Mouse (Mus musculus) embryo, embryonic 10.5 days (tissue): ENCODE measurements around the gene Synj1.

Experiments used
- DNase-seq: peaks from one replicate; pipeline ENCODE4 v3.0.0-alpha.2; 2015; ENCODE audit warnings: low spot score

Gene Synj1

GRCm38 (mm10) chr16:90941246-90941645 is 69.9 kb downstream of the Synj1 start:
- no peak for DNase-seq

GRCm38 (mm10) chr16:90934687-90935328 is 76.3 kb downstream of the Synj1 start, which contains the start of gene Cfap298:
TSS of gene Cfap298 (minus strand) at chr16:90935114.
- DNase-seq = peak; percentile 98

DNA sequence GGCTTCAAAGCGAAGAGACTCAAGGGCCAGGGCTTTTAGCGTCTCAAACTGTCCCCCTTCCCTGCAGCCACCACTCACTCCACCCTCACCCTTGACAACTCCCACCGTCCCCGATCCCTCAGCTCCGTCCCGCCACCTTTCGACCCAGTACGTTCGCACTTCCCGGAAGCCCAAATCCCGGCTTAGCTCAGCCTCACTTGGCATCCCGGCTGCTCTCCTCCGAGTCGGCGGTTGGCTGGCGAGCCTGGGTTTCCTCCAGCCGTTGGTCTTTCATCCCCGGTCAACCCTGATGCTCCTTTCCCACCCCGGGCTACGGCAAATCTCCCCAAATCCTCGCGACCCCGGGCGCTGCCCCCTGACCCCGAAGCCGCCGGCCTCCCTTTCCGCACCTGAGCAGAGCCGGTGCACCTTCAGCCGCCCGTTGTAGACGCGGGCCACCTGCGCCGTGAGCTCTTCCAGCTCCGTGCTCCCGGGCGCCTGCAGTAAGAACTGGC is 76.9 kb downstream of the Synj1 start:
- peak; percentile 74 for DNase-seq

DNA sequence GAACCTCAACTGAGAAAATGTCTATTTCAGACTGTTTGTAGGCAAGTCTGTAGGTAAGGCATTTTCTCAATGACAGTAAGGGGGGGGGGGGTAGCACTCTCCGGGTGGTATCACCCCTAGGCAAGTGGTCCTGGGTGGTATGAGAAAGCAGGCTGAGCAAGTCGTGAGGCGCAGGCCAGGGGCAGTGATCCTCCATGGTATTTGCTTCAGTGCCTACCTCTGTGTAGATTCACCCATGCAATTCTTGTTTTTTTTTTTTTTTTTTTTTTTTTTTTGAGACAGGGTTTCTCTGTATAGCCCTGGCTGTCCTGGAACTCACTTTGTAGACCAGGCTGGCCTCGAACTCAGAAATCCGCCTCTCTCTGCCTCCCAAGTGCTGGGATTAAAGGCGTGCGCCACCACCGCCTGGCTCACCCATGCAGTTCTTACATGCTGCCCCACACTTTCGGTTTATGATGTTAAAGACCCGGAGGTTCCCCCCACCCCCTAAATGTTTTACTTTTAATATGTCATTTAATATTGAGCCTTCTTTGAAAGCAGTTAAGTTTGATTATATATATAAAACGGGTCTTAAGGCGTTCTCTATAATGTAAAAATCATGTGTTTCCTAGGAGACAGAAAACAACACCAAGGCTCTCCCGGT is 77.5 kb downstream of the Synj1 start:
- DNase-seq = no peak

GRCm38 (mm10) chr16:90927446-90927845 is 83.7 kb downstream of the Synj1 start:
- DNase-seq = no peak

DNA sequence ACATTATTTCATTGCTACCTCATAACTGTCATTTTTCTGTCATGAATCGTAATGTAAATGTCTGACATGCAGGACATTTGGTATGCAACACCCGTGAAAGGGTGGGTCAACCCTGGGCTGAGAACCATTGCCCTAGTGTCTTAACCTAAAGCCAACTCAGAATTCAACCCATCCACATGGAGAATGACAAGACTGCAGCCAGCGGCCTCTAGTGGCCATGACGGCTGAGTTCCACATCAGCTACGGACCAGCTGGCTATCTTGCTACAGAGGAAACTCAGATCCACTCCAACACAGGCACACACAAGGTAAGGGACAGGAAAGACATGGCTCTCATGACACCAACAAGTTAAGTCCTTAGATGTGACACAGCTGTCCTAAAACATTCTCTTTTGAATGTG is 85.6 kb downstream of the Synj1 start:
- DNase-seq = peak; percentile 83

GRCm38 (mm10) chr16:90924606-90925370 is 86.3 kb downstream of the Synj1 start:
- no peak for DNase-seq

DNA sequence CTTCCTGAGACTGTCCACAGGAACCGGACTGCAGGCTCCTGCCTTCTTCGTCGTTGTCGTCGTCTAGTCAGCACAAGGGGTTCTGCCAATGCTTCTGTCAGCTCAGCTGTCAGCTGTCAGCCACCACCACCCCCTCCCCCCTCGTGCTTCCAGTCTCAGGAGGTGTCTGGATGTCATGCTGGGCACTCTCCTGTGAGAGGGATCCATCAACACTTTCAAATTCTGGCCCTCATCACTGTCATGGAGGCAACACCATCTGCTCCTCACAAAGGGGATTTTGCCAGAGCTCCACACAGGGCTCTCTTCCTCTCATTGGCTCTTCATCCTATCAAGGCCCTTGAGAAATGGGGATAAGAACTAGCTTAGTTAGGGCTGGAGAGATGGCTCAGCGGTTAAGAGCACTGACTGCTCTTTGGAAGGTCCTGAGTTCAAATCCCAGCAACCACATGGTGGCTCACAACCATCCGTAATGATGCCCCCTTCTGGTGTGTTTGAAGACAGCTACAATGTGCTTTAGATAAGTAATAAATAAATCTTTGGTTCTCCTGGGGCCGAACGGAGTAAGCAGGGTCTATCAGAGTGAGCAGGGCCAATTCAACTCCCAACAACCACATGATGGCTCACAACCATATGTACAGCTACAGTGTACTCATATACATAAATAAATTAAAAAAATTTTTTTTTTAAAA is 89.5 kb downstream of the Synj1 start:
- DNase-seq = peak; percentile 14

GRCm38 (mm10) chr16:90917156-90917555 is 94.0 kb downstream of the Synj1 start:
- no peak for DNase-seq

DNA sequence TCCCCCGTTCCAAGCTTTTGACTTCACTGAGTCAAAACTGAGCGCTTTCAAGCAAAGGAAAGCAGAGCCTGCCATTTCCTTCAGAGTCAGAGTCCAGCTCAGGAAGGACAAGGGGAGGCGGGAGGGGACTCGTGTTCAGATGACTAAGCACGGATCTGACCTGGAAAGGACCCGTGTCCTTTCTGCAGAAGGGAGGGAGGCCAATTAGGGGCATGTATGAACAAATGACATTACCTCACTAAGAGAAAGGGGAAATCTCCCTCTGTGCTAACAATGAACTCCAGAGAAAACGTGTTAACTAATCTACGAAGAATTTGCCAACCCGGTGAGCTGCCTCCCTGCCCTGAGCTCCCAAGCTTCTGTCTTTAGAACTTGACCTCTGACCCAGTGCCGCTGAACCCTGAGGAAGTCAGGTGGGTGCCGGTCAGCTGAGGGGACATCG is 95.0 kb downstream of the Synj1 start:
- peak; percentile 58 for DNase-seq

GRCm38 (mm10) chr16:90911766-90912165 is 99.3 kb downstream of the Synj1 start:
- DNase-seq = no peak

DNA sequence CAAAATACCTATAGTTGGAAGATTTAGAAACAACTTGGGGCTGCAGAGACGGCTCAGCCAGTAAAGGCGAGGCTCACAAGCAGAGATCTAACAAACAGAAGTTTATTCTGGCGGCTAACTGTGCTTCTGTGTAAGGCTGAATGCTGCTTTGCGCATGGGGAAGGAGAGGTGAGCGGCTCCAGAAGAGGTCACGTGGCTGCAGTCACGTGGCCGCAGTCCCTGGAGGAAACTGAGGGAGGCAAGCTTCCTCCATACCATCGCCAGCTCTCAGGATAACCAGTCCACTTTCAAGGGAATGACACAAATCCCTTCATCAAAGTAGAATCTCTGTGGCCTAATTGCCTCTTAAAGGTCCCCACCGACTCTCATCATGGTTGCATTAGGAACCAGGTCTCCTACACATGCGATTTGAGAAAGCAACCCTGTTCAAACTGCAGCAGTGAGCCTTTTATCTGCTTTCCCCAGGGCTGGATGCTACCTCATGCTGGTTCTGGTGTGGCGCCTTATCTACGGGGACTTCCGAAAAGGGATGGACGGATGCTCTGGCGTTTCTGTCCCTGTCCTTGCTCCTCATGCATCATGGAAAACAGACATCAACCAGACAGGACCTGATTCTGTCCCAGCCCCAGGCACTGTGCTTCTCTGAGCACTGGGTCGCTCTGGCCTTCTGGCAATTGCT is 100.1 kb downstream of the Synj1 start:
- no peak for DNase-seq

GRCm38 (mm10) chr16:90907250-90907649 is 103.9 kb downstream of the Synj1 start:
- DNase-seq = no peak

DNA sequence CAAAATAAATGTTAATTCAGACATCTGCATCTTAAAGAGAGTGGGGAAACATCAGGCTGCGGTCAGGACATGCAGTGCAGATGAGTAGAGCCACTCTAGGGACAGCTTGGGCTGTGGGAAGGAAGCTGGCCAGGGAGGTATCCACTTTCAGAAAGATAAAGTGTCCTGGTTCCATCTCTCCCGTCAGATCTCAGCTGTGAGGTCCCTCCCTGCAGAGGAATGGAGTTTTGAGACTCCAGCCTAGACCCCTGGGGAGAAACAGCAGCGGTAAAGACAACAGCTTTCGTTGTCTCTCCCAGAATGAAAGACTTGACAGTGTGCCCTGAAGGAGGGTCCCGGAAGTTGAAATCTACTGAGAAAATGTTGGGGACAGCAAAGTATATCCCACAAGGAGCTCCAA is 107.8 kb downstream of the Synj1 start:
- DNase-seq = no peak

DNA sequence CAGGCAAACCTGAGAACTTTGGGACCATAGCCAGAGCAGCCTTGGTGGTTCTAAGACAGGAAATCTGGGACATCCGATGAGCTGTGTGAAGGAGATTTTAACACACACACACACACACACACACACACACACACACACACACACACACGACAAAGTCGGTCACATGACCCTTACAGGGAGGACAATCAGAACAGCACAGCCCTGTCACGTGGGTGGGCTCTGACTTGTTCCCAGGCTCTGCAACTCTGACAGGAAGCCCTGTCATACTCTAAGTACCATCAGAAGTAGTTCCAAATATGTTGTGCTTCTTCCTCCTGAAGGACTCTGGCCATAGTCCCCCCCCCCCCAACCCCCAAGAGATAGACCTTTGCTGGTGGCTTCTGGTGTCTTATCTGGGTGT is 109.7 kb downstream of the Synj1 start:
- no peak for DNase-seq

DNA sequence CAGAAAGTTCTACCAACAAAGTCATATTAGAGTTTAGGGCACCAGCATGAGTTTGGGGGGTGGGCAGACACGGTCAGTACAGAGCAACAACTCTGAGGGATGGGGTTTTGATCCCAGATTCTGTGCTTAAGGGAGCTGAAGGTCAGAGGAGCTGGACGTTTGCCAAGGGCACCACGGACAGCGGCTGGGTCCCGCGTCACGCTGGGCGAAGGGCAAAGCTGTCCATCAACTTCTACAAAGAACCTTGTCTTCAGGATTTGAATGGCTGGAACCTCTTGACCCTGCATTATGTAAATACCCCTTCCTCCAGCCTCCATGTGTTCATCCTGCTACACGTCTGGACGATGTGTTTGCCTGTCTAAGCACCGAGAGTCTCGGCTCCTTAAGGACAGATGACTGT is 111.6 kb downstream of the Synj1 start:
- DNase-seq = peak; percentile 51

- no peak for DNase-seq
Measured at GRCm38 (mm10) chr16:90897651-90898050, 113.5 kb downstream of the Synj1 start.

DNA sequence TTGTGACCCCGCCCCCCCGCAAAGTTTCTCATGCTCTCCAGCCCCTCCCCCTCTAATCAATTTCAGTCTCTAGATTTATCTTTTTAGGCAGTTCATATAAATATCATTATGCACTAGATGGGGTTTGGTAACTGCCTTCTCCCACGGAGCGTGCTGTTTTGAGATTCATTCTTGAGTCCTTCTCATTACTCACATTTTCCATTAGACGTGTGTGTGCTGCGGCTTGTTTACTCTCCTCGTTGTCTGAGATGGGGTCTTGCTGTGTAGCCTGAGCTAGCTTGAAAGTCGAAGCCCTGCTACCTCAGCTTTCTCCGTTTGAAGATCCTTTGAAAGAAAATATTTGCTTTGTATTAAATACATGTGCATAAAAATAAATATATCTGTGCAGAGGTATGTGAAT is 117.3 kb downstream of the Synj1 start:
- no peak for DNase-seq

DNA sequence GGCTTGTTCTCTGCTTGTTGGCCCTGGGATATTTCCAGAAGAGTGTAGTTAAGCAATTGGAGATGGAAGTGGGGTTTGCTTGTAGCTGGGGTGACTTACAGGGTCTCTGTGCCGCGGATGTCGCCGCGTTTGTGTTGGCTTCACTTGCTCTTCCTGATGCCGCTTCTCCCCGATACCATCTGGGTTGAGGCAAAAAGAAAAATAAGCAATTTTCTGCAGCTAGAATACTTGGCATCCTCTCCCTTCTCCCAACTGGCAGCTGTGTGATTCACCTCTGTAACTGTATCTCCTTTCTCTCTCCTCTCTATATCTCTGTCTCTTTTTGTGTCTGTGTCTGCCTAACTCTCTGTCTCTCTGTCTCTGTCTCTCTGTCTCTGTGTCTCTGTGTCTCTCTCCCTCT is 118.1 kb downstream of the Synj1 start:
- no peak for DNase-seq

- DNase-seq = peak; percentile 39
Measured at GRCm38 (mm10) chr16:90892081-90892480, 119.0 kb downstream of the Synj1 start.

GRCm38 (mm10) chr16:90891601-90892000 is 119.5 kb downstream of the Synj1 start:
- DNase-seq = no peak

GRCm38 (mm10) chr16:90890683-90891082 is 120.4 kb downstream of the Synj1 start:
- DNase-seq = no peak
